Comparison of ENCODE assay signal across 18 mouse cellular contexts in the genomic region with DNA sequence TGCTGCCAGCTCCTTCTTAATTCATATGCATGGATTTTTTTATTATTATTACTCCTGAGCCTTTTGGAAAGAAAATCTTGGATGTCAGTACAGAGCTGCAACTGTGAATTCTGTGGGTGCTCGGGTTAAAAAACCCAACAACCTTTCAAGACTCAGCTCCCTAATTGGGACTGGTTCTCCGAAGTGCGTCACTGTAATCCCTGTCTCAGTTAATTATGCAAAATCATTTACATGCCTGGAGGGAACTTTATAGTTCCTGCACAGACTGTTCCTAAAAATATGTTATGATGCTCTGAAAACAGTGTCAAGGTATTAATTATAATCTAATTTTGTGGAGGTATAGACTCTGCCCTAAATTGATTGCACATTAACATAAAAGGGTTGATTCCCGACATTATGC.
"Had no signal": no experiment of that assay in that cellular context is flagged by ENCODE, and none has a peak within 500 bp of the region (broad histone marks: within the 10 kb centered on the region; RNA-seq: fewer than 3 reads in every experiment).

No protein-coding gene starts in this region.

- H3K9ac ChIP-seq: liver, embryonic 13.5 days; liver, embryonic 15.5 days; liver, postnatal 0 days; lung, embryonic 15.5 days; neural tube, embryonic 12.5 days; stomach, embryonic 15.5 days had no signal

- H3K9me3 ChIP-seq: liver, embryonic 13.5 days; liver, embryonic 15.5 days; lung, embryonic 15.5 days; megakaryocyte, embryonic 14.5 days; neural tube, embryonic 12.5 days; stomach, embryonic 15.5 days had no signal

- H3K27me3 ChIP-seq: liver, embryonic 13.5 days; liver, embryonic 15.5 days; lung, embryonic 15.5 days; megakaryocyte, embryonic 14.5 days; neural tube, embryonic 12.5 days; stomach, embryonic 15.5 days had no signal

- H3K4me2 ChIP-seq: liver, embryonic 11.5 days; liver, embryonic 13.5 days; liver, embryonic 15.5 days; lung, embryonic 15.5 days; neural tube, embryonic 12.5 days; stomach, embryonic 15.5 days had no signal

- ATAC-seq: liver, postnatal 0 days; lung, postnatal 0 days had no signal

- H3K36me3 ChIP-seq: liver, embryonic 13.5 days; liver, embryonic 15.5 days; lung, embryonic 15.5 days; neural tube, embryonic 12.5 days; stomach, embryonic 15.5 days had no signal

- H3K27ac ChIP-seq: liver, embryonic 13.5 days; liver, embryonic 15.5 days; lung, embryonic 15.5 days; macrophage; neural tube, embryonic 12.5 days; stomach, embryonic 15.5 days; stomach, postnatal 0 days had no signal

- DNase-seq: liver, embryonic 13.5 days; liver, postnatal 0 days; lung, adult 2 months; lung, postnatal 14 days; lung, postnatal 36 days; right cerebral cortex, postnatal 14 days; thymus, adult 2 months; thymus, postnatal 14 days; thymus, postnatal 36 days had no signal

- H3K4me3 ChIP-seq: liver, embryonic 13.5 days; liver, embryonic 15.5 days; lung, embryonic 15.5 days; megakaryocyte, embryonic 14.5 days; neural tube, embryonic 12.5 days; stomach, embryonic 15.5 days had no signal

- H3K4me1 ChIP-seq: liver, embryonic 13.5 days; liver, embryonic 15.5 days; lung, embryonic 15.5 days; megakaryocyte, embryonic 14.5 days; neural tube, embryonic 12.5 days; stomach, embryonic 15.5 days had no signal
